Mouse (Mus musculus) cerebellum, adult 9-11 months (tissue): ENCODE measurements around the gene Gm10490.
"Not testable (repeated sequence)": the region's sequence is repeated elsewhere in the genome, so short reads cannot be mapped to it uniquely, and the experiment has no call there.

Experiments used
- DNase-seq: peaks from one replicate; pipeline ENCODE4 v3.0.0; 2022

Gene Gm10490

DNA sequence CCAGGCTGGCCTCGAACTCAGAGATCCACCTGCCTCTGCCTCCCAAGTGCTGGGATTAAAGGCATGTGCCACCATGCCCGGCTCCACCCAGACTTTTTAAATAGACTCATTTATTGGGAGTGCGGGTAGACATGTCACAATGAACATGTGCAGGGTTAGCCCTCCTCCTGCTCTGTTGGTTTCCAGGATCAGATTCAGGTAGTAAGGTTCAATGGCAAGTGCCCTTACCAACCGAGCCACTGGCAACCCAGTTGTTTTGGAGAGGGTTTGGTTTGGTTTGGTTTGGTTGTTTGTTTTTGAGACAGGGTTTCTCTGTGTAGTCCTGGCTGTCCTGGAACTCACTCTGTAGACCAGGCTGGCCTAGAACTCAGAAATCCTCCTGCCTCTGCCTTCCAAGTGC is at the start of gene Gm10490:
TSS of gene Gm10490 (plus strand) at position 301 of the 400 bp plus-strand sequence.
- DNase-seq, result not testable (repeated sequence)

DNA sequence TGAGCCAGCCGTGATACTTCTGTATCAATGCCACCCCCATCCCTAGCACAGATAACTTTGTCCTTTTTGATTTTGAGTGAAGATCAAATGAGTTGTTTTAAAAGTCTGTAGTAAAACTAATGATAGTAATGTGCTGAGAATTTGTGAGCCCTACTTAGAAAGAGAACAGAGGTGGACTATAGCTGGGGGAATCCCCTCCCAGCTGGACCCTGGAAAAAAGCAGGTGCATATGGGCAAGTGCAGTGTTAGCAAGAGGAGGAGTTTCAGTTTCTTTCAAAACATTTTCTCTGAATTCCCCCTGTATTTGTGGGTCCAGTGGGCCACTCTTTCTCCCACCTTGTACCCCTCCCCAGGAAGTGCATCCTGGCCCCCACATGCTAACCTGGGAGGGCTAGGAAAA is 46.2 kb upstream of the Gm10490 start:
- DNase-seq, result no peak

DNA sequence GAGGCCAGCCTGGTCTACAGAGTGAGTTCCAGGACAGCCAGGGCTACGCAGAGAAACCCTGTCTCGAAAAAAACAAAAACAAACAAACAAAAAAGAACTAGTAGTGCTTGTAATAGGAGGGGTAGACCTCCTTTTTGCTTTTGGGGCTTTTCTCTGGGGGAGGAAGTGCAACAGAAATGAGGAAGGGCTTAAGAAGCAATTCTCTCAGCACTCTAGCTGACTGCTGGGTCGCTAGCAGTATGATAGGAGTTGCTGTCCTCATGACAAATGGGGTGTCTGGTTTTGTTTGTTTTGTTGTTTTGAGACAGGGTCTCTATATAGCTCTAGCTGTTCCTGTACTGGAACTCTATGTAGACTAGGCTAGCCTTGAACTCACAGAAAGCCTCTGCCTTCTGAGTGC is 44.8 kb upstream of the Gm10490 start:
- DNase-seq, result no peak

DNA sequence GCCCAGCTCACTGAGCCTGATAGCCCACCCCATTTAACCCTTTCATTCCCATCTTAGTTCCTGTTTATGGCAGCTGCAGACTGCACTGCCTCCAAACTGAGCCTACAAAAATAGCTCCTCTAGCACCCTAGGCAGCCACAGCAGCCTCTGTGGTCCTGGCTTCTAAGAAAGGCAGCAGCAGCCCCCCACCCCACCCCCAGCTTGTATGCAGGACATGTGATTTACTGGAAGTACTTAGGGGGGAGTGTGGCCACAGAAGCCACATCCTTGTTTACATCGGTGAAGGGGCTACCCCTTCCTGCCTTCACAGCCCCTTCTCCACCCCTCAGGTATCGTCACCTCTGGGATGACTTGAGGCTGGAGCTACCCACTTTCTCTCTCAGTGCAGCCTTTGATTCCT is 44.0 kb upstream of the Gm10490 start:
- DNase-seq, result no peak

DNA sequence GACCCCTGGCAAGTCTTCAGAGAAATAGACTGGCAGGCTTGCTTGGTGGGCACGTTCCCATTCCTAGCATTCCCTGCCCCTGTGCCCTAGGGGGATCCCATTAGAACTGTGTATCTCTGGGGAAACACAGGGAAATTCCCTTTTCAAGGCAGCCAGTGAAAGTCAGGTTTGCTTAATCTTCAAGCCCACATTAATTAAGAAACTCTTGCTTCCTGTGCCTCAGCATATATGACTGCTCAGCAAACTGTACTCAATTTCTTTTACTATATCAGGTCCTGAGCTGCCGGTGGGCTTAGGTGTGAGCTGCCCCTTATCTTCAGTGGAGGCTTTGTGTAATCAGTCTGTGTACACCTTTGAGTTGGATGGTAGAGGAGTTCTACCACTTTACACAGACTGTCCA is 43.6 kb upstream of the Gm10490 start:
- DNase-seq, result no peak

DNA sequence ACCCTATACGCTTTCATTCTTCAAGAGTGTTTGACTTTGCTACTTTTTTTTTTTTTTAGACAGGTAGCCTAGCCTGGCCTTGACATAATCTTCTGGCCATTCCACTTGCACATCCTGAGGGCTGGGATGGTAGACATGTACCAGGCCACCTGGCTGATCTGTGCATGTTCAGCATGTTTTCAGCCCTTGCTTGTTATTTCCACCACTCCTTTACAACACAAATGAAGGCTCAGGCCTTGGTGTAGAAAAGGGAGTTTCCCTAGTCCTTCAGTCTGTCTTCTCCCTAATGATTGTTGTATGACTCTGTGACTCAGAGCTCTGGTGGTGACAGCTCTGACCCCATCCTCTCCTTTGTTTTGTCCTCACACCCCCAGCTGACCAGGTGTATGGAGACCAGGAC is 42.2 kb upstream of the Gm10490 start:
- no peak for DNase-seq

DNA sequence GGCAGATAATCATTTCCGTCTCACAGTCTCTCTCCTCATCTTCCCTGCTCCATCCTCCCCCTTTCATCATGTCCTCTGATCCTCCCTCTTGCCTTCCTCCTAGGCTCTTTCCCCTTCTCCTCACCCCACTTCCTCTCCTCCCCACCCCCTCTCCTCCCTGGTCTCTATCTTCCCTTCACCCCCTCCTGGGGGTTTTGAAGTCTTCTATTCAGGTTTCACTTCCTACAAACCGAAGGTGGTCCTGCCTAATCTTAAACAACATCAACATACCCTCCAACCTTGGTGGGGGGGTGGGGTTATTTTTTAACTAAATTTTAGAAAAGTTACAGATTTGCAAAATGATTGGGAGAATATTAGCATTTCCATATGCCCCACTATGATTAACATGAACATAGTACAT is 40.8 kb upstream of the Gm10490 start:
- no peak for DNase-seq

DNA sequence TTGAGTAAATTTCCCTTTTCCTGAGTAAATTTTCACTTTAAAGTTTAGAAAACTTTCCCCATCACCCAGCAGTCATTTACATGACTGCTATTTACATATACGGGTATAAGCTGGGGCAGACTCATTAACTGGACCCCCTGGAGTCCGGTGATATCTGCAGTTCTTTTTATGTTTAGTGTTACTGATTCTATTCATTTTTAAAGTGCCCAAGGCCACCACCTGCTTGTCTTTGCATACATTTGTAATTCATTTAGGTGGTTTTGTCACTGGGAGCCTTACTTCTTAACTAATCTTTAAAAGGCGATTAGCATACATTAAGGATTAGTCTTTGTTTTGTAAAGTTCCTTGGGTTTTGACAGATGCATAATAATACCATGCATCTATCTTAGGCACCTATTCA is 39.5 kb upstream of the Gm10490 start:
- no peak for DNase-seq

DNA sequence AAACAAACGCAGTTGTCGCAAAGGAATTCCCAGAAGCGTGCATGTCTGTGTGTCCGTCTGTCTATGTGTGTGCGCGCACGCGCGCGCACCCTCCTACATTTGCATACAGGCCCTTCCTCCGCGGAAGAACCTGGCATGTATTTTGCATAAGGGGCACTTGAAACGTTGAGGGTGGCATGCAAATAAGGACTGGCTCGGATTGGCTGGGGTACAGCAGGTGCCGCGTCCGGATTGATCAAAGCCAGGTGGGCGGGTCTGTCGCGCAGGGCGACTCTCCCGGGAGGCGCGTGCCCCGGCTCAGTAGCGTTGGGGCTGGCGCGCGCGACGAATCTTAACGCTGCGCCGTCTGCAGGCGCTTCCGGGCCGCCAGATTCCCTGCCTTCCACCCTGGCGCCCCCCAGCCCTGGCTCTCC is 31.3 kb upstream of the Gm10490 start, which contains the start of gene Pim2:
TSS of gene Pim2 (plus strand) at position 256 of the 413 bp plus-strand sequence.
- DNase-seq, result peak; percentile 94

DNA sequence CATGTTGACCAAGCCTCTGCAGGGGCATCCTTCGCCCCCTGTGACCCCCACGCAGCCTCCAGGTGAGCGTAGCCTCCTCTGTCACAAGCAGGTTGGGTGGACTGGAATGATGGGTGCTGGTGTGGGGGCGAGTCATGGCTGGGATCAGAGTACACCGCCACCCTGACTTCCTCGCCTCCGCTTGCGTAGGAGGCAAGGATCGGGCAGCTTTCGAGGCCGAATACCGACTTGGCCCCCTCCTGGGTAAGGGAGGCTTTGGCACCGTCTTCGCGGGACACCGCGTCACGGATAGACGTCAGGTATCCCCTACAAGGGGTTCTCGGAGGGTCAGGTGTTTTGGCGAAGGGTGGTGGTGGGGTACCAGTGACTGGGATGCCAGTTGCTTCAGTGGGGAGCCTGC is 30.8 kb upstream of the Gm10490 start:
- peak; percentile 69 for DNase-seq

DNA sequence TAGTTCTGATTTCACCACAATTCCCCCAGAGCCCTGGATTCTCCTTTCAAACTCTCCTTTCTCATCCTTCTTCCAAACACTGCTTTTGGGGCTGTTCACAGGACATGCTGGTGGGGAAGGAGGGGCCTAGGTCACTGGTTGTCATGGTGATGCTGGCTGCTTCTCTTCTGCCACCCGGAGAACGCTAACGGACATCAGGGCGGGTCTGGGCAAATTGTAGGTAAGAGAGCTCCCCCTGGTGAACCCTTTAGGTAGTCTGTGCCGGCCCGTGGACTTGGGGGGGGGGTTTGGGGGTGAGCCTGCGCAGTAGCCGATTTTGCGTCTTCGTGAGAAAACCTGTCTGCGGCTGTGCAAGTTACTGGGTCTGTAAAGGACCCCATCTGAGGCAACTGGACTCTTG is 29.5 kb upstream of the Gm10490 start:
- DNase-seq, result peak; percentile 87

DNA sequence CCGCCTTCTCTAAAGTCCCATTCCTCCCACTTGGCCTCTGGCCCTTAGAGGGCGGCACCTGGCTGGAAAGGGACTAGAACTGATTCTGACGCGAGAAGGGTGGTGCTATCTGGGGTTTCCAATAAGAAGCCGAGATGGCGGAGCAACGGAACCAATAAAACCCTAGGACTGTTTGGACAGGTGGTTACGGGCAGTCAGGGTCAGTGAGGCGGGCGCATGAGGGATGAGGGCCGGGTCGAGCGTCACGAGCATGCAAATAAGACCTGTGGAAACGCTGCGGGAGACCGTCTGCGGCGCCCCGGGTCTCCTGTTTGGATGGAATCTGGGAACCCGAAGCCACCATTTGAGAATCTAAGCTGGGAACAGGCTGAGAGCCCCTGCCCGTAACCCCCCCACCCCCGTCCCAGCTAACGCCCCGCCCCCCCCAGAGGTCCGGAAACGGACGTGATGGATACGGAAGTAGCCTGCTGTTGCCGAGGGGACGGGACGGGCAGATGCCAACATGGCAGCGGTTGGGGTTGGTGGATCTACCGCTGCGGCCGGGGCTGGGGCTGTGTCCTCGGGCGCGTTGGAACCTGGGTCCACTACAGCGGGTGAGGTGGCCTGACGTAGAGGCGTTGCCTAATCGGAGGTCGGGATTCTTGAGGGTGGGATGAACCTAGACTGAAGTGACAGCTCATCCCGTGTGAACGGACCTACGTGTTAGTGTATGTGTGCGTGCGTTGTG is 25.3 kb upstream of the Gm10490 start, which contains the start of gene Slc35a2:
TSS of gene Slc35a2 (plus strand) at position 188 of the 727 bp plus-strand sequence.
- DNase-seq, result peak; percentile 91

DNA sequence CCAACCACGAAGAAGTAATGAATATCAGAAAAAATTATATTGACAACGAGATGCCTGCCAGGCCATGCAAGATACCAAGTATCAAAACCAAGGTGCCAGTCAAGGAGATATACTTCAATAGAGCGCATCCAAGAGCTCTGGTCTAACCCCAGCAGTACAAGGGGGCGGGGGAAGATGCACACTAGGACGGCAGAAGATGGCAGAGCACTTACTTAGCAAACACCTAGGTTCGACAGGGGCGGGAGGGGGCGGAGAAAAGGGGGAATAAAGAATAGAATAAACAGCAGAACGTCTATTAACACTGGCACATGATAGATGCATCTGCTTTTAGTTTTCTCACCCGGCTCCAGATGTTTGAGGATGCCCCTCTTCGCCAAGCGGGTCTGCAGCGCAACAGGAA is 11.1 kb upstream of the Gm10490 start:
- peak; percentile 39 for DNase-seq

DNA sequence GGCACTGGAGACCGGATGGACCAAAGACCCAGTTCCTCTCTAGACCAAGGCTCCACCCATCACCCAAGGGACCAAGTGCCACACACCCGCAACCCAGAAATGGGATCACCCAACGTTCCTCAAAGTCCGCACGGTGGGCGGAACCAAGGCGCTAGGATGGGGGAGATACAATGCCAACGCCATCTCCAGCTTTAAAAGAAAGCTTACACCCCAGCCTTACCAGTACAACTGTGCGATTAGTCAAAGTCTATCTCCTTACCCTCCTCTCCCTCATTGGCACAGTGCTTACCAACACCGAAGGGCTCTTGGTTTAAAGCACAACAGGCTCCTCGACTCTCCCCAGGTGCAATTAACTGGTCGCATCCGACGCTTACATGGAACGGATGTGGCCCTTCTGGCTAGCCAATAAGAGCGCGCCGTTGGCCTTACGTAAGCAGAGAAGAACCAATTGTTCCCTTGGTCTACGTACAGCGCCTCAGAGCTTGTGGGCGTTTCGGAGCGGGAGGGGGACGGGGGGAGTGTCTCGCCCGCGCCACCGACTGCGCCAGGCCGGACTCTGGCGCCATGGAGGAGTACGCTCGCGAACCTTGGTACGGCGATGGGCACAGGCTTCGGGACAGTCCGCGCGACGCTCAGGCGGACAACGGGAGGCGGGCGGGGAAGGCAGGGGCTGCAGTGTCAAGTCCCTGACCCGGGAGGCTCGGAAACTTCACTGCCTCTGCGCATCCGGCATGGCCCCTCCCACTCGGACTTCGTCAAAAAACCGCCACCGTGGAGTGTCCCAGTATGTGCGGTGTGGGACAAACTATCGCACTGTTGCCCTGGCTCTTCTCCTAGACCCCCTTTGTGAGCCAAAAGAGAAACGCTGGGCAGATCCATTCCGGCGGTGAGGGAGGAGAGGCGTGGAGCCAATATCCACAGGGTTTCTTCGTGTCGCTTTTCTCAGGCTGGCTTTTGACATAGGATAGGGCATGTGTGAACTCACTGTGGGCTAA is 10.2 kb upstream of the Gm10490 start, which contains the start of the genes Pqbp1 and Timm17b:
TSS of gene Pqbp1 (minus strand) at position 390 of the 995 bp plus-strand sequence.
TSS of gene Timm17b (plus strand) at position 478 of the 995 bp plus-strand sequence.
- DNase-seq, result peak; percentile 95

DNA sequence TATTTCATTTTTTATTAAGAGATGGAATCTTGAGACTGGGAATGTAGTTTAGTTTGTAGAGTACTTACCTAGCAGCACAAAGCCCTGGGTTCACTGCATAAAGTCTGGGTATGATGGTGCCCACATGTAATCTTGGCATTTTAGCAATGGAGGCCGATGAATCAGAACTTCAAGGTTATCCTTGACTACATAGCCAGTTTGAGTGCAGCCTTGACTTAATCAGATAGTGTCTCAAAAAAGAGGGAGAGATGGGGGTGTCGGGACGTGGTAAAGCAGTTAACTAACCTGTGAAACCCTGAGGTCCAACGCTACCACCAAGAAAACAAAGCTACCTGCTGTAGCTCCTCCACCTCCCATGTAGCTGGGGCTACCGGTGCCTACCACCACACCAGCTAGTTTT is 4.9 kb upstream of the Gm10490 start:
- DNase-seq, result no peak

DNA sequence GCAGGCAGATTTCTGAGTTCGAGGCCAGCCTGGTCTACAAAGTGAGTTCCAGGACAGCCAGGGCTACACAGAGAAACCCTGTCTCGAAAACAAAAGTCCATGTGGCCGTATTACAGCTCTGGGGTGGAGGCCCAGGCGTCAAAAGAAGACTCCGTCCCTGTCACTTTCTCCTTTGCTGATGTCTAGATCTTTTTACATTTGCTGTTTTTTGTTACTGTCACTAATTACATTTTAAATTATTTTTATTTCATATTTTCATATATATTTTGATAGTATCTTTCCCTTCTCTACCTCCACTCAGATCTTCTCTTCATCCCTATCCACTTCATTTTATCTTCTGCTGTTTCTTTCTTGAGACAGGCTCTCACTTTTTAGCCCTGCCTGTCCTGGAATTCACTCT is 1.6 kb upstream of the Gm10490 start, which contains the start of gene Gm10491:
TSS of gene Gm10491 (minus strand) at position 101 of the 400 bp plus-strand sequence.
- no peak for DNase-seq

DNA sequence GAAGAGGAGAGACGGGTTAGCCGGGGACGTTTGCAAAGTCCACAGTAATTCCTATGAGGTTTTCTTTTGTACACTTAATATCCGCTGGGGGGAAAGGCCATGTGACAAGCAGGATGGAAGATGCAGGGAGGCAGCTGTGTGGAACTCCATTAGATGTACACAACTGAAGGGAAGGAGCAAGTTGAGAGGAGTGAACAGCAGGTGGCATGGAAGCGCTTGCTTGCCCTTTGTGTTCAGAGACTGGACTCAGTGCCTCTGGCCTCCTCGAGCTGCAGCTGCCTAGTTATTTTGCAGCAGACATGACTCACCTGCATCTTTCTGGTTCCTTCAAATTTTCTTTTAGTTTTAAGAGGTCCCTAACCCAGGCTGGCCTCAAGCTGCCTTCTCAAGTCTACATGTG is 1.1 kb downstream of the Gm10490 start:
- no peak for DNase-seq

DNA sequence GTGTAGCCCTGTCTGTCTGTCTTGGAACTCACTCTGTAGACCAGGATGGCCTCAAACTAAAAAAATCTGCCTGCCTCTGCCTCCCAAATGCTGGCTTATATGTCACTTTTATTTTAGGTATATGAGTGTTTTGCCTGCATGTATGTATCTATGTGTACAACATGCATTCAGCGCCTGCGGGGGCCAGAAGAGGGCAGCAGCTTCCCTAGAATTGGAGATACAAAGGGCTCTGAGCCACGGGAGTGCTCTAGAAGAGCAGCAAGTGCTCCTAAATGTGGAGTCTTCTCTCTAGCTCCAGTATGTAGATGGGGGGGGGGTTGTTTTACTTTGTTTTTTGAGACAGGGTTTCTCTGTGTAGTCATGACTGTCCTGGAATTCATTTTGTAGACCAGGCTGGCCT is 6.3 kb downstream of the Gm10490 start:
- DNase-seq, result not testable (repeated sequence)

DNA sequence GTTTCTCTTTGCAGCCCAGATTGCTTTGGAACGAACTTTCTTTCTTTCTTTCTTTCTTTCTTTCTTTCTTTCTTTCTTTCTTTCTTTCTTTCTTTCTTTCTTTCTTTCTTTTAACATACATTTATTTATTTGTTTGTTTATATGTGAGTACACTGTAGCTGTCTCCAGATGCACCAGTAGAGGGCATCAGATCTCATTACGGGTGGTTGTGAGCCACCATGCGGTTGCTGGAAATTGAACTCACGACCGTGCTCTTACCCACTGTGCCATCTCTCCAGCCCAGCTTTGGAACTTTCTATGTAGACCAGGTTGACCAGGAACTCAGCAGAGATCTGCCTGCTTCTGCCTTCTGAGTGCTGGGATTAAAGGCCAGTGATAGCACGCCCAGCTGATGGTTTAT is 8.6 kb downstream of the Gm10490 start:
- DNase-seq, result not testable (repeated sequence)

DNA sequence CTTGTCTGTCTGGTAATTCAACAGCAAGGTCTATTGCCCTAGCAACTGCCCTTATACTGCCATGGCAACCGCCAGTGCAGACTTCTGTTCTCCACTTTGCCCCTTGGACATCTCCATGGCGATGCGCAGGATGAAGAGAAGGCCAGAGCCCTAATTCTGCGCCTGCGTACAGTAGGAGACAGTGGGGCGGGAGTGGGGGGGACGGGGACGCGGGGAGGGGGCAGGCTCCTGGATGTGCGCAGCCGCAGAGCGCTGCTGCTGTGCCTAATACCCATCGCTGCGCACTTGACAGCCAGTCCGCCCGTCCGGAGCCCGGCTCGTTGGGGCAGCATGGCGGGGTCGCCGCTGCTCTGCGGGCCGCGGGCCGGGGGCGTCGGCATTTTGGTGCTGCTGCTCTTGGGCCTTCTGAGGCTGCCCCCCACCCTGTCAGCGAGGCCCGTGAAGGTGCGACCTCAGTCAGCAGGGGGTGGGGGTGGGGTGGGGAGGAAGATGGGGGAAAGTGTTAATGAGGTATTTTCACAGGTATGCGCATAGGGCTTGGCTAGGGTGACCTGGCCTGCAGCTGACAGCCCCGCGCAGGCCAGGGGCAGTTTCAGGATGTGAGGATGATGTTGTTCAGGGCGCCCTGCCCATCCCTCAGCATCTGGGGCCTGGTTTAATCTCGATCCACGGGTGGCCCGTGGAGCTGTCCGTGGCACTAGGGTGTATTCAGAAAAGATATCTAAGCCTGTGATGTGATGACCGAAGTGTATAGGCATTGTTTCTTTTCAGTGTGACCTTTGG is 10.4 kb downstream of the Gm10490 start, which contains the start of gene Pcsk1n:
TSS of gene Pcsk1n (plus strand) at position 222 of the 783 bp plus-strand sequence.
- DNase-seq, result peak; percentile 75

DNA sequence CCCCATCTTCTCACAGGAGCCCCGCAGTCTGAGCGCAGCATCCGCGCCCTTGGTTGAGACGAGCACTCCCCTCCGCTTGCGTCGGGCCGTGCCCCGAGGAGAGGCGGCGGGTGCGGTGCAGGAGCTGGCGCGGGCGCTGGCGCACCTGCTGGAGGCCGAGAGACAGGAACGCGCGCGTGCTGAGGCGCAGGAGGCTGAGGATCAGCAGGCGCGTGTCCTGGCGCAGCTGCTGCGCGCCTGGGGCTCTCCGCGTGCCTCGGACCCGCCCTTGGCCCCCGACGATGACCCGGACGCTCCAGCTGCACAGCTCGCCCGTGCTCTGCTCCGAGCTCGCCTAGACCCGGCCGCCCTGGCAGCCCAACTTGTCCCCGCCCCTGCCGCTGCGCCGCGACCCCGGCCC is 12.7 kb downstream of the Gm10490 start:
- peak; percentile 40 for DNase-seq

DNA sequence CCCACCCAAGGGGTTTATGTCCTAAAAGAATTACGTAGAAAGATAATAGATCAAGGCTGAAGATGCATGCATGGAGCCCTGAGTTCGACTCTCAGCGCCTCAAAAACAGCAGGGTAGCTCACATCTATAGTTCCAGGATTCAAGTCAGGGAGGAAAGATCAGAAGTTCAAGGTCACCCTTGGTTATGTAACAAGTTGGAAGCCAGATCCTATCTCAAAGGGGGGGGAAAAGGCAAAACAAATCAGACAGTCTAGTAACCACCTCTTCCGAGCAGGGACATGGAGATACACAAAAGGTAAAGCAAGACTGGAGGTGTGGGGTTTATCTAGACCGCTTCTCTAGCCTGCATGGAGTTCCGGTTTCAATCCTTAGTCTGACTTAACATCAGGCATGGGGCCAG is 16.9 kb downstream of the Gm10490 start:
- no peak for DNase-seq
